Mouse (Mus musculus): ENCODE measurements around the gene Tbcc.

- TF ChIP-seq TAL1 (IDR thresholded peaks at IDR 0.05; ENCODE audit: low read length) = no peak
- TF ChIP-seq GATA1 (IDR thresholded peaks at IDR 0.05; ENCODE audit: low read length) = no peak
Observed at GRCm38 (mm10) chr17:46860120-46860519, 30.4 kb upstream of the Tbcc start.
